Mouse (Mus musculus): ENCODE measurements around the gene Stoml3.

DNA sequence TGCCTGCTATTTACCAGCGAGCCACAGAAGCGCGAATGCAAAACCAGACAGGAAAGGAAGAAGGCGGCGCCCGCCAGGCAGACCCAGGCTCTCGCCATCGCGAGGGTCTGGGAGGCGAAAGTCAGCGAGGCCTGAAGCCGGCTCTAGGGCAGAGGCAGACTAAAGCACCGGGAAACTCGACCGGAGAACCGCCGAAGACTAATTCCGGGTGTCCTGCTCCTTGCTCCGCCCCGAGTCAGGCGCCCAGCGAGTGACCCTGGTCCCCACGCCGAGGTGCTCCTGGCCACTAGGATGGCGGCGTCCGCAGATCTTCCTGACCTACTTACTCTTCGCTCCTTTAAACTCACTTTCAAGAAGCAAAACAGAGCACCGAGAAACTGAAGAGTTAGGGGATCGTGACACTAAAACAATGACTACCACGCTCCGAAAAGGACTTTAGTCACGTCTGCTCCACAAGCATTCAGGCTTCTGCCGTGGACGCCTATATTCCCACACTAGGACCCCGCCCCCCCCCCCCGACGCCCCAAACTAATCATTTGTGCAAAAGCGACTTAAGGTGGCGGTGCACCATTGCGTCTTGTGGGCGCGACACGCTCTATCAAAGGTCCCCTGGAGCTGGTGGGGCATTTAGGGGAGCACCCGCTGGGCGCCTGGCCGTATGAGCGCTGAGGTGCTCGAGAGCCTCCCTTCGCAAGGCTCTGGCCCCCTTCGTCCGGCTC, 25.2 kb upstream of the Stoml3 start, which contains the start of the genes Nhlrc3 and Proser1:
- TF ChIP-seq CTCF (IDR thresholded peaks at IDR 0.05; ENCODE audit: low read depth) (no peak; the same call in 1 of the 2 replicates), EP300 (optimal IDR thresholded peaks at IDR 0.05) (peak; percentile 93)

Measured in stomach, postnatal 0 days (tissue).